Mouse (Mus musculus) small intestine, adult 10 weeks (tissue): Measurements from ENCODE around the gene Grpel1. TPM values are rescaled to one million over a fixed set of nuclear protein-coding genes. Genes with fewer than 3 reads are reported as not detected.

Experiments
- polyA plus RNA-seq: library from polyadenylated mRNA; stranded (reverse); fragments of 350-450 nt; fragmentation: Illumina TruSeq; extraction: RNeasy Lipid Tissue Mini Kit (QIAGEN cat#74804); gene quantifications from one replicate; pipeline ENCODE4 v1.2.3, GENCODE M21; 2014; ENCODE audit warnings: low replicate concordance

Gene Grpel1
- polyA plus RNA-seq: 10.0 TPM

DNA sequence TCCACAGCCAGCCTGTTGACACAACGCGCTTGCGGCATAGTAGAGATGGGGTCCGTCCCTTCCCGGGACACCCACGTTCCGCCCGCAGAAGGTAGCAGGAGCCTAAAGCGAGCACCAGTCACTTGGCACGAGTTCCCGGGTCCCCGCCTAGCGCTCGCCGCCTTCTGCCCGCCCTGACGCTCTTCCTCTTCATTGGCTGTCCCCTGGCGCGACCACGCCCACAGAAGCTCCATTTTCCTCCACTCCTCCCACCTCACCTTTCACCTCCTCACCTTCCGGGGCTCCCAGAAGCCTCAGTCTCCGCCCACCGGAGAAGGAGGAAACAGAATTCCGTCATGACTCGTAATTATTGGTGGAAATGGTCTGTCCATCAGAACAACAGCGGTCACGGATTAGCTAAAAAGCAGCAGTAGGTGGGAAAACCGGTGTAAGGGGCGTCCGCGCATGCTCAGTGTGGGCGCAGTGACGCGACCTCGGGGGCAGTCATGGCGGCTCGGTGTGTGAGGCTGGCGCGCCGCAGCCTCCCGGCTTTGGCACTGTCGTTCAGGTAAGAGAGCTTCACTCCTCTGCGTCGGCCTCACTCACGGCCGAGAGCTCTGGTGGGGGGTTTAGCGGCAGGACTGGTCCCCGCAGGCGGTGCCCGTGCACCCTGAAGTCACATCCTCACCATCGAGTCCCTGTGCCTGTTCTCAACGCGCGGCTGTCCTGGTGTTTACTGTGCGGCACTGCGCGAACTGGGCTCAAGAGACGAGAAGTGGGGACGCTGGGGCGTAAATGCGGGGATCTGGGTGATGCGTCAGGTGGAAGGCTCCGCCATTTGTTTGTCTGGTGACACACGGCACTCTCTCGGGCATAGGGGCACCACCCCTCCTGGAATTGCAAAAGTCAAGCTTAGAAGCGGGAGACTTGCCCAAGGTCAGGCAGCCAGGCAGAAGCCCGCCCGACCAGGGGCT is at the start of gene Grpel1:
Gene Grpel1 (plus strand): TSS at position 290 of the 953 bp plus-strand sequence.

DNA sequence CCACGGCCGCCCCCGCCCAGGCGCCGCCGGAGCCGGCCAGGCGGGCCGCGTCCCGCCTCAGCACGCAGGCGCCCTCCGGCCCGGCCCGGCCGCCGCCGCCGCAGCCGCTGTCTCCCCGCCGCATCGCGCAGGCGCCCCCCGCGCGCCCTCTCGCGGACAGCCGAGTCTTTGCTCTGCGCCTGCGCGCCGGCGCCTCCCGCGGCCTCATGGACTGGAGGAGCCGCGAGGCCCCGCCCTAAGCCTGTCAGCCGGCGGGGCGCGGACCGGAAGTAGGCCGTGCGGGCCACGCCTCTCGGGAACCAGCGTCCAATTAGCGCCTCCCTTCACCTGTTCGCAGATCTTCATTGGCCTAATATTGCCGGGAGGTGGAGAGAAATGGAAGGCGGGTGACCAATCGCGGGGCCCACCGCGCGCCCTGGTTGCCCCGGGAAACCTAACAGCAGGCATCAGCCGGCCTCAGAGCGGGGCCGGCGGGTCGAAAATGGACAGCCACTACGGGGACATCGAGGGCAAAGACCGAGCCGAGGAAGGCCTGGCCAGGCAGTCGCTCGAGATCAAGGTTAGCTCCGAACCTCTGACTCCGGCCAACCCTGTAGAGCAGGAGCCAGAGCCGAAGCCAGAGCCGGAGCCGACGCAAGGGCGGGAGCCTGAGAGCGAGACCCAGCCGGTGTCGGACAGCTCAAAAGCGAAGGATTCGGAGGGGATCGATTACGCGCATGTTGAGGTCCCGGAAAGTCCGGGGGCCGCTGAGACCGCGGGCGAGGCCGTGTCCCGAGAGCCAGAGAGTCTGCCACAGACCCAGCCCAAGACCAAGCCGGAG is 19.6 kb downstream of the Grpel1 start, which contains the start of the genes Tada2b and Ccdc96:
Gene Tada2b (minus strand): TSS at position 115 of the 820 bp plus-strand sequence.
Gene Ccdc96 (plus strand): TSS at position 418 of the 820 bp plus-strand sequence.

Other genes starting within 250 kb of the Grpel1 start
- 0.30 TPM for gene Sorcs2, start 66.9 kb upstream of the Grpel1 start, polyA plus RNA-seq
- gene Tada2b, start 19.3 kb downstream of the Grpel1 start, polyA plus RNA-seq: 13.2 TPM
- gene Ccdc96, start 19.6 kb downstream of the Grpel1 start, polyA plus RNA-seq: not detected
- 24.1 TPM for gene Tbc1d14, start 128.3 kb downstream of the Grpel1 start, polyA plus RNA-seq
- 122 TPM for gene D5Ertd579e, start 231.0 kb downstream of the Grpel1 start, polyA plus RNA-seq